Mouse (Mus musculus) forebrain, embryonic 14.5 days (tissue): ENCODE measurements around the gene Nkd1. TPM values are rescaled to one million over a fixed set of nuclear protein-coding genes. Genes with fewer than 3 reads are reported as not detected.

Experiments
- ATAC-seq: fragments of 200-750 bp; cut with Nextera tagmentation; 2 replicates; pipeline ENCODE4 v1.8.0; 2017; ENCODE audit warnings: mild to moderate bottlenecking, moderate library complexity
- DNase-seq: peaks from one replicate; pipeline ENCODE4 v3.0.0-alpha.2; 2015; ENCODE audit warnings: low spot score
- H3K27ac ChIP-seq: fragments of 300-500 bp; sonication (generic); 2 replicates; pipeline ENCODE4 v1.5.1; 2014; ENCODE audit warnings: low read depth, mild to moderate bottlenecking, control low read depth, low read length, moderate library complexity
- H3K27me3 ChIP-seq: fragments of 300-500 bp; sonication (generic); replicated peaks from 2 replicates; pipeline ENCODE4 v1.6.1; 2014; ENCODE audit warnings: low read length, control low read depth, mixed read lengths; ENCODE audit not compliant: control insufficient read depth, insufficient read depth
- H3K36me3 ChIP-seq: fragments of 300-500 bp; sonication (generic); 2 replicates; pipeline ENCODE4 v1.6.1; 2014; ENCODE audit warnings: low read length, control low read depth; ENCODE audit not compliant: control insufficient read depth, insufficient read depth
- H3K4me1 ChIP-seq: fragments of 300-500 bp; sonication (generic); 2 replicates; pipeline ENCODE4 v1.6.1; 2014; ENCODE audit warnings: antibody characterized with exemption, low read length, control low read depth; ENCODE audit not compliant: control insufficient read depth, insufficient read depth
- H3K4me2 ChIP-seq: fragments of 300-500 bp; sonication (generic); 2 replicates; pipeline ENCODE4 v1.6.1; 2014; ENCODE audit warnings: mild to moderate bottlenecking, control low read depth, low read length
- H3K4me3 ChIP-seq: fragments of 300-500 bp; sonication (generic); 2 replicates; pipeline ENCODE4 v1.5.1; 2014; ENCODE audit warnings: low read depth, low read length, control low read depth
- H3K9ac ChIP-seq: fragments of 300-500 bp; sonication (generic); 2 replicates; pipeline ENCODE4 v1.6.1; 2014; ENCODE audit warnings: mild to moderate bottlenecking, low read length, control low read depth, moderate library complexity
- H3K9me3 ChIP-seq: fragments of 300-500 bp; sonication (generic); replicated peaks from 2 replicates; pipeline ENCODE4 v1.6.1; 2016; ENCODE audit warnings: low read length, control low read depth, mixed read lengths; ENCODE audit not compliant: control insufficient read depth
- WGBS: fragments of 180-500 bp; shearing (Covaris S2); extraction: QIAGEN DNeasy Blood & Tissue Kit; methylation state at CpG from one replicate; pipeline ENCODE4 v1.1.7; 2014; 5-methylcytosine and 5-hydroxymethylcytosine counted together
- polyA plus RNA-seq: library from polyadenylated mRNA; unstranded; fragments of >200 nt; fragmentation: Nextera tagmentation; extraction: Ambion mirVana; gene quantifications from 2 replicates; pipeline ENCODE4 v1.2.1, GENCODE M21; 2014

Nkd1 gene
- polyA plus RNA-seq, 1 experiment from 2014 or later, result 35.2 TPM

- Histone ChIP-seq H3K27ac (no peak overlapping the region), H3K27me3 (no peaks in the 10 kb centered on the region), H3K9ac (no peak overlapping the region), H3K36me3 (no peaks in the 10 kb centered on the region), H3K4me1 (peaks cover 35% of the 10 kb centered on the region), H3K4me2 (no peak overlapping the region), H3K9me3 (no peaks in the 10 kb centered on the region), H3K4me3 (no peak overlapping the region)
- no peak for ATAC-seq
- no peak for DNase-seq
- WGBS, result 81% methylated on average over 3 of the region's 3 CpGs
Observed at GRCm38 (mm10) chr8:88568211-88568610, 47.1 kb downstream of the Nkd1 start.

DNA sequence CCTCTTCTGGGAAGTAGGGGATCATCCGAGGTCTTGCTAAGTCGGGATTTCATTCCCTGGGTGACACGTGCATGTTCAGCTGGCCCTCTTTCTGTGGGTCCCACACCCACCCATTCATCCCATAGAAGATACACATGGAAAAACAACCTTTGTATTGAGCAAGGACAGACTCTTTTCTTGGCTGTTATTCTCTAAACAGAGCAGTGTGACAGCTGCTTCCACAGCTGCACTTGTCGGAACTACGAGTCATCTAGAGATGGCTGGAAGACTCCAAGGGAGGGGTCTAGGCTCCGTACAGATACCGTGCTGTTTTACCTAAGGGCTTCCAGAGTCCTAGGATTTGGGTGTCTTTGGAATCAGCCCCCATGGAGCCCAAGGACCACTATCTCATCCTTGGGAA is 48.2 kb downstream of the Nkd1 start:
- DNase-seq, result no peak
- H3K9me3 ChIP-seq, result no peaks in the 10 kb centered on the region
- H3K4me1 ChIP-seq, result peaks cover 40% of the 10 kb centered on the region
- H3K4me2 ChIP-seq, result no peak overlapping the region
- no peak for ATAC-seq
- no peaks in the 10 kb centered on the region for H3K27me3 ChIP-seq
- no peak overlapping the region for H3K27ac ChIP-seq
- no peaks in the 10 kb centered on the region for H3K36me3 ChIP-seq
- WGBS, result 77% methylated on average over 7 of the region's 7 CpGs
- H3K4me3 ChIP-seq, result no peak overlapping the region
- H3K9ac ChIP-seq, result no peak overlapping the region

- Histone ChIP-seq H3K4me2 (no peak overlapping the region), H3K4me3 (no peak overlapping the region), H3K36me3 (no peaks in the 10 kb centered on the region), H3K4me1 (peaks cover 40% of the 10 kb centered on the region), H3K27ac (no peak overlapping the region; the same call in 1 of the 2 replicates), H3K9me3 (no peaks in the 10 kb centered on the region), H3K27me3 (no peaks in the 10 kb centered on the region), H3K9ac (no peak overlapping the region)
- ATAC-seq (no peak), DNase-seq (no peak)
- 43% methylated on average over 10 of the region's 10 CpGs for WGBS
Observed at GRCm38 (mm10) chr8:88570293-88570998, 49.3 kb downstream of the Nkd1 start.

DNA sequence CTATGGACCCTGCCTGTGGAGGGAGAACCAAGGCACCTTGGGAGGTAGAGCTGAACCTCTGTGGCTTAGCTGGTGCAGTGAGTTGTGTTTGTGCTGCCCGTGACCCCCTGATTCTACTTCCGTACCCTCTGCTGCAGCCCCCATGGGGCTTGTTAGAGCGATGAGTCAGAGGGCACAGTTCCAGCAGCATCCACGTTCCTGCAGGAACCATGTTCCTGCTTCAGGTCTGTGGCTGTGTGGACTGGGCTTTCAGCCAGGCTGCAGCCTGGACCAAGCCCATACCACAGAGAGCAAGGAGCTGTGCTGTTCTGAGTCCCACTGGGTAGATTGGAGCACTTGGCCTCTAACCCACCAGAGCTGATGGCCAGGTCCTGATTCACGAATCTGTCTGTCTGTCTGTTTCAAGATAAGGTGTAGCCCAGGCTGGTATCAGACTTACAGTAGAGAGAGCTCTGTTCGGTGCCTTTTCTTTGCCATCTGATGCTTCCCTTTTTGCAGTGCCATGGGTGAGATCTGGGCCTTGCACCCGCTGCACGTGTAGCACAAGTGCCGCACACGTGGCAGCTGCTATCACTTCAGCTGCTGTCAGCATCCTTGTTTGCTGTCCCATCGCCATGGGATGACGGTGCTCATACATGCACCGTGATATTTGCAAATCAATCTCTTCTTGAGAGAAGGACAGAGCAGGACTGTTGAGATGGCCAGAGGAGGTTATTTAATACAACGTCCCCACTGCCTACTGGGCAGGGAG is 50.5 kb downstream of the Nkd1 start:
- 66% methylated on average over 14 of the region's 14 CpGs for WGBS
- ATAC-seq, result no peak
- no peak overlapping the region for H3K4me3 ChIP-seq
- no peak overlapping the region for H3K9ac ChIP-seq
- no peaks in the 10 kb centered on the region for H3K9me3 ChIP-seq
- H3K4me1 ChIP-seq, result peaks cover 41% of the 10 kb centered on the region
- no peaks in the 10 kb centered on the region for H3K36me3 ChIP-seq
- no peaks in the 10 kb centered on the region for H3K27me3 ChIP-seq
- no peak overlapping the region for H3K4me2 ChIP-seq
- peak; percentile 39 for DNase-seq
- peak overlapping the region; percentile 78 for H3K27ac ChIP-seq

DNA sequence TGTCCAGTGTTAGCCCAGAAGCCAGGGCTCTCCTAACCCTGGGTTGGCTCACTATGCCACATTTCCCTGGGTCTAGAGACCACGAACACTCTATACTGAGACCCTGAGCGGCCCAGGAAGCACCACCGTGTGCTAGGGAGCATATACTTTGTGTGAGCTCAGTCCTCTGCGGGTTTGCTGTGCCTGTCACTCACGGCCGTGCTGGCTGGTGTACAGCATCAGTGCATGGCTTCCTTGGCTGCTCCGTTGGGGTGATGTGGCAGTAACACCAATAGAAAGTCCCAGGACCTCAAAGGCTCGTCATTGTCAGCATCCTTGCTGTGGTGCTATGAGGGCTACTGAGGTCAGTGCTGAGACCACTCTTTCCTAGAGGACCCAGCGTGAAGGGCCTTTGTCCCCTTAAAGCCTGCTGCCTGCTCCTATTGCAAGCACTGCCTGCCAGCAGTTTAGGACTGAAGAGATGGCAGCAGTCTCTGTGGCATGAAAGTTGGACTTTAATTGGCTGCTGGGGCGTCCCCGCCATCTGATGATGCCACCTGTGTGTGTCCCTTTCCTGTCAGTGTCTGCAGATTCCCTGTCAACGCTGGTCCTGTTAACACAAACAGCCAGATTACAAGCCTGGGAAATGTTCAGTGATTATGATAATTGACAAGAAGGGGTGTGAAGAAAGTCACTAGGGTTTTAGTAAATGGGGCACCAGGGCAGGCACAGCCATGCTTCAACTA is 51.2 kb downstream of the Nkd1 start:
- Histone ChIP-seq H3K9me3 (no peaks in the 10 kb centered on the region), H3K4me1 (peaks cover 41% of the 10 kb centered on the region), H3K4me2 (no peak overlapping the region), H3K9ac (no peak overlapping the region), H3K36me3 (no peaks in the 10 kb centered on the region), H3K27me3 (no peaks in the 10 kb centered on the region), H3K27ac (peak overlapping the region; percentile 78), H3K4me3 (no peak overlapping the region)
- DNase-seq (peak; percentile 76), ATAC-seq (peak; percentile 69)
- WGBS, result 67% methylated on average over 12 of the region's 12 CpGs

- H3K27ac ChIP-seq, result peak overlapping the region; percentile 14; the same call in 1 of the 2 replicates
- no peak overlapping the region for H3K4me3 ChIP-seq
- no peaks in the 10 kb centered on the region for H3K36me3 ChIP-seq
- H3K9ac ChIP-seq, result no peak overlapping the region
- H3K4me1 ChIP-seq, result peaks cover 39% of the 10 kb centered on the region
- DNase-seq (peak; percentile 63), ATAC-seq (no peak; the same call in 1 of the 2 replicates)
- H3K9me3 ChIP-seq, result no peaks in the 10 kb centered on the region
- H3K27me3 ChIP-seq, result no peaks in the 10 kb centered on the region
- WGBS, result 61% methylated on average over 14 of the region's 14 CpGs
- H3K4me2 ChIP-seq, result no peak overlapping the region
Observed at GRCm38 (mm10) chr8:88572941-88573645, 51.9 kb downstream of the Nkd1 start.

DNA sequence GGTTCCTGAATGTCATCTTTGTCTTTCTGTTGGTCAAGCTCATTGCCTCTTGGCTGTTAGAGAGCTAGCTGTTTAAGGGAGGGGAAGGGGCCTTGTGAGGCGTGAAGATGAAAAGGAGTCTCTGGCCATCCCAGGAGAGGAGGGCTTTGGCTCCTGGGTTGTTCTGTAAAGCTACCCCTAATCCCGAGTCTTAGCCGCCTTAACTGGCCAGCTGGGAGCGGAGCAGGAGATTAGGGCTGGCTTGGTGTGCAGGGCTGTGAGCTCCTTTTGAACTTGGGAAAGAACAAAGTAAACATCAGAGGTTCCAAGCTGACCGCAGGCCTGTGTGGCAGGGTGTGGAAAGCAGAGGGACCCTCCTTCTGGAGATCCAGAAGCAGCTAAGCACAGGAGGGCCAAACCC is 53.8 kb downstream of the Nkd1 start:
- WGBS, result 57% methylated on average over 5 of the region's 5 CpGs
- no peak overlapping the region for H3K4me2 ChIP-seq
- H3K4me3 ChIP-seq, result no peak overlapping the region
- no peaks in the 10 kb centered on the region for H3K27me3 ChIP-seq
- H3K36me3 ChIP-seq, result no peaks in the 10 kb centered on the region
- no peak overlapping the region for H3K9ac ChIP-seq
- no peak overlapping the region for H3K27ac ChIP-seq
- H3K4me1 ChIP-seq, result peaks cover 54% of the 10 kb centered on the region
- DNase-seq (no peak), ATAC-seq (no peak)
- H3K9me3 ChIP-seq, result no peaks in the 10 kb centered on the region

DNA sequence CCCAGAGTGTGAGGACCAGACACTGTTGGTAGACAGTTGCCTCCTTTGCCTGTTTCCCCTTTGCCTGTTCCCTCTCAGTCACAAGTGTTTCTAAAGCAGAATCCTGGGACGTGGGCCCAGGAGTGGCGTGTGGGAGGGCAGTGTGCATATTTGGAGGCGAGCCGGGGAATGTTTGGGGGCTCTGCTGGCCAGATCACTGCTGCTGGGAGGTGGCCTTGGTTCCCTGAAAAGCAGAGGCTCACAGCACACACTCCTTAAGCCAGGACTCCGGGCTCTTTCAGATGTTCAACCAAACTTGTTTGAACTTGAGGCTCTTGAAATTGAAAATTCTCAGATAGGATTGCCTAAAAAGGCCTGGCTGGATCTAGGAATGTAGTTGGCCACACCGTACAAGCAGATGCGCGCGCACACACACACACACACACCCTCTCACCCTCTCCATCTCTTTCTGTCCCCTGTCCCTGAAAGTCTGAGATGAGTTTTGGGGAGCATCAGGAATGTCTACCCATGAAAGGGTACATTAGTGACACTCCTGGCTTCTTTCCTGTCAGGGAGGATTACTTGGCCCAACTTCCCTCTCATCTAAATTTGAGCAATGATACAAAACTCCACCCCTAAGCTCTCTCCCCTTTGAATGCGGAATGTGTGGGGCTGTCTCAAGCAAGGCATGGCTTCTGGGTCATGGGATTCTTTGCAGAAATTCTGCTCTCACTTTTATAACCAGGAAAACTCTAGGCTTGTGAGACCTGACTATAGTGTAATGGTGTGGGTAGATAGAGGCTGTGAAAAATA is 55.4 kb downstream of the Nkd1 start:
- no peak for DNase-seq
- no peak for ATAC-seq
- no peaks in the 10 kb centered on the region for H3K36me3 ChIP-seq
- no peaks in the 10 kb centered on the region for H3K27me3 ChIP-seq
- no peak overlapping the region for H3K4me3 ChIP-seq
- no peak overlapping the region for H3K4me2 ChIP-seq
- H3K9me3 ChIP-seq, result no peaks in the 10 kb centered on the region
- no peak overlapping the region for H3K9ac ChIP-seq
- 82% methylated on average over 10 of the region's 10 CpGs for WGBS
- no peak overlapping the region for H3K27ac ChIP-seq
- H3K4me1 ChIP-seq, result peaks cover 48% of the 10 kb centered on the region
